Mouse (Mus musculus): Measurements from ENCODE around the gene Plppr2. TPM values are rescaled to one million over a fixed set of nuclear protein-coding genes. Genes with fewer than 3 reads are reported as not detected.

Gene Plppr2
- total RNA-seq, 1 experiment: 2.0 TPM

GRCm38 (mm10) chr9:21926784-21927183 lies 10.0 kb upstream of the Plppr2 start:
- no peak overlapping the region for H3K27ac ChIP-seq (ENCODE audit: insufficient read depth, low read depth, low read length, poor library complexity, severe bottlenecking)
- TF ChIP-seq ZNF384 (IDR thresholded peaks at IDR 0.05; ENCODE audit: low read depth, low read length): no peak
- no peak for TF ChIP-seq ZC3H11A (IDR thresholded peaks at IDR 0.05; ENCODE audit: borderline replicate concordance, low read depth, low read length)
- TF ChIP-seq MAFK (IDR thresholded peaks at IDR 0.05; ENCODE audit: insufficient read depth, low read depth, low read length): no peak
- no peak for TF ChIP-seq HCFC1 (IDR thresholded peaks at IDR 0.05; ENCODE audit: borderline replicate concordance, insufficient read depth, low read length)
- in situ Hi-C loops (cut with MboI; ENCODE audit: low sequenced_read_pairs in 2 of 2, unreplicated experiment in 2 of 2): no loop called here
- H3K36me3 ChIP-seq (ENCODE audit: control insufficient read depth, insufficient read depth, low read length, poor library complexity, severe bottlenecking): peaks cover 11% of the 10 kb centered on the region; the same call in 1 of the 2 replicates
- H3K9me3 ChIP-seq (ENCODE audit: control insufficient read depth, insufficient read depth, low read depth, low read length): no peaks in the 10 kb centered on the region
- peak overlapping the region; percentile 71 to 79 for H3K4me3 ChIP-seq (ENCODE audit: insufficient read depth in 1 of 2, low read depth in 1 of 2, low read length in 2 of 2, poor library complexity in 1 of 2, severe bottlenecking in 1 of 2)
- peaks cover 0 to 7% of the 10 kb centered on the region in 2 experiments; a peak in 2 of 4 replicates for H3K4me1 ChIP-seq (ENCODE audit: control insufficient read depth in 2 of 2, insufficient read depth in 2 of 2, low read length in 2 of 2, poor library complexity in 1 of 2)
- no peak for DNase-seq (ENCODE audit: low read depth, low spot score)
- H3K9ac ChIP-seq (ENCODE audit: insufficient read depth, low read depth, low read length, poor library complexity, severe bottlenecking): peak overlapping the region; percentile 80

DNA sequence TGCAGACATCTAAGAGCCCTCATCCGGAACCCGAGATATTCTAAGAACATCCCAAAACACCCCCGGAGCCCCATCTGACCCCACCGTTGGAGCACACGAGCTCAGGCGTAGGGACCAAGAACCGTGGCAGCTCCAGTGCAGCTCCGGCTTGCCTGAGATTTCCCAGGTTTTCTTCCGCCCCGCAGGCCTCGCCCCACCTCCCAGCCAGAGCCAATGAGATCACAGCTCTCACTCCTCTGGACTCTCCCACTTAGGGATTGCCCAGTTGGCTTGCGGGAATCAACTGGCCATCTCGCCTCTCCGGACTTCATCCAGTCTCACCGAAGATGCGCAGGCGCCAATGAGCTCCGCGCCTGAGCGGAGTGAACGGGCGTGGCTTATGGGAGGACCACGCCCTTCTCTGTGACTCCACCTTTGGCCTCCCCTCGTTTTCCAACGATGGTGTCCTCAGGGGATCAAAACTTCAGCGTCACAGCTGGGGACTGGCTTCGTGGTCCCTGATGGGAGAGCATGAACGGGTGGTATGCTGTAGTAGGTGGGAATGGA lies 9.6 kb upstream of the Plppr2 start, which contains the start of the genes Ccdc159 and Tmem205:
Gene Ccdc159 (plus strand): TSS at position 264 of the 546 bp plus-strand sequence.
Gene Tmem205 (minus strand): TSS at position 349 of the 546 bp plus-strand sequence.
- peaks cover 0 to 7% of the 10 kb centered on the region in 2 experiments; a peak in 2 of 4 replicates for H3K4me1 ChIP-seq (ENCODE audit: control insufficient read depth in 2 of 2, insufficient read depth in 2 of 2, low read length in 2 of 2, poor library complexity in 1 of 2)
- in situ Hi-C loops (cut with MboI; ENCODE audit: low sequenced_read_pairs in 2 of 2, unreplicated experiment in 2 of 2): no loop called here
- H3K27ac ChIP-seq (ENCODE audit: insufficient read depth, low read depth, low read length, poor library complexity, severe bottlenecking): no peak within 1 kb of the TSS
- H3K9ac ChIP-seq (ENCODE audit: insufficient read depth, low read depth, low read length, poor library complexity, severe bottlenecking): peak within 1 kb of the TSS; percentile 80
- DNase-seq (ENCODE audit: low read depth, low spot score): peak; percentile 94
- peak within 1 kb of the TSS; percentile 71 to 79 for H3K4me3 ChIP-seq (ENCODE audit: insufficient read depth in 1 of 2, low read depth in 1 of 2, low read length in 2 of 2, poor library complexity in 1 of 2, severe bottlenecking in 1 of 2)
- no peak for TF ChIP-seq ZC3H11A (IDR thresholded peaks at IDR 0.05; ENCODE audit: borderline replicate concordance, low read depth, low read length)
- TF ChIP-seq CHD2 (IDR thresholded peaks at IDR 0.05; ENCODE audit: low read depth, low read length): peak; percentile 35; the same call in 1 of the 2 replicates
- peak; percentile 46; the same call in 1 of the 2 replicates for TF ChIP-seq HCFC1 (IDR thresholded peaks at IDR 0.05; ENCODE audit: borderline replicate concordance, insufficient read depth, low read length)
- TF ChIP-seq MAFK (IDR thresholded peaks at IDR 0.05; ENCODE audit: insufficient read depth, low read depth, low read length): no peak
- TF ChIP-seq ZNF384 (IDR thresholded peaks at IDR 0.05; ENCODE audit: low read depth, low read length): no peak
- peaks cover 9% of the 10 kb centered on the region; the same call in 1 of the 2 replicates for H3K36me3 ChIP-seq (ENCODE audit: control insufficient read depth, insufficient read depth, low read length, poor library complexity, severe bottlenecking)
- no peaks in the 10 kb centered on the region for H3K9me3 ChIP-seq (ENCODE audit: control insufficient read depth, insufficient read depth, low read depth, low read length)

GRCm38 (mm10) chr9:21929208-21929607 lies 7.6 kb upstream of the Plppr2 start:
- in situ Hi-C loops (cut with MboI; ENCODE audit: low sequenced_read_pairs in 2 of 2, unreplicated experiment in 2 of 2): no loop called here
- TF ChIP-seq MAFK (IDR thresholded peaks at IDR 0.05; ENCODE audit: insufficient read depth, low read depth, low read length) (no peak), HCFC1 (IDR thresholded peaks at IDR 0.05; ENCODE audit: borderline replicate concordance, insufficient read depth, low read length) (no peak), ZNF384 (IDR thresholded peaks at IDR 0.05; ENCODE audit: low read depth, low read length) (no peak), ZC3H11A (IDR thresholded peaks at IDR 0.05; ENCODE audit: borderline replicate concordance, low read depth, low read length) (no peak), CHD2 (IDR thresholded peaks at IDR 0.05; ENCODE audit: low read depth, low read length) (no peak)
- peaks cover 1% of the 10 kb centered on the region; the same call in 1 of the 2 replicates for H3K36me3 ChIP-seq (ENCODE audit: control insufficient read depth, insufficient read depth, low read length, poor library complexity, severe bottlenecking)
- DNase-seq (ENCODE audit: low read depth, low spot score): no peak
- no peak overlapping the region for H3K4me3 ChIP-seq (ENCODE audit: insufficient read depth in 1 of 2, low read depth in 1 of 2, low read length in 2 of 2, poor library complexity in 1 of 2, severe bottlenecking in 1 of 2)
- no peak overlapping the region for H3K9ac ChIP-seq (ENCODE audit: insufficient read depth, low read depth, low read length, poor library complexity, severe bottlenecking)
- H3K4me1 ChIP-seq (ENCODE audit: control insufficient read depth in 2 of 2, insufficient read depth in 2 of 2, low read length in 2 of 2, poor library complexity in 1 of 2): peaks cover 2 to 12% of the 10 kb centered on the region in 2 experiments; a peak in 1 of 4 replicates
- no peaks in the 10 kb centered on the region for H3K9me3 ChIP-seq (ENCODE audit: control insufficient read depth, insufficient read depth, low read depth, low read length)
- no peak overlapping the region for H3K27ac ChIP-seq (ENCODE audit: insufficient read depth, low read depth, low read length, poor library complexity, severe bottlenecking)

GRCm38 (mm10) chr9:21932006-21932405 lies 4.8 kb upstream of the Plppr2 start:
- Histone ChIP-seq H3K9ac (ENCODE audit: insufficient read depth, low read depth, low read length, poor library complexity, severe bottlenecking) (no peak overlapping the region), H3K4me1 (ENCODE audit: control insufficient read depth in 2 of 2, insufficient read depth in 2 of 2, low read length in 2 of 2, poor library complexity in 1 of 2) (peaks cover 2 to 9% of the 10 kb centered on the region in 2 experiments; a peak in 2 of 4 replicates), H3K36me3 (ENCODE audit: control insufficient read depth, insufficient read depth, low read length, poor library complexity, severe bottlenecking) (no peaks in the 10 kb centered on the region; the same call in 1 of the 2 replicates), H3K9me3 (ENCODE audit: control insufficient read depth, insufficient read depth, low read depth, low read length) (no peaks in the 10 kb centered on the region), H3K4me3 (ENCODE audit: insufficient read depth in 1 of 2, low read depth in 1 of 2, low read length in 2 of 2, poor library complexity in 1 of 2, severe bottlenecking in 1 of 2) (no peak overlapping the region), H3K27ac (ENCODE audit: insufficient read depth, low read depth, low read length, poor library complexity, severe bottlenecking) (no peak overlapping the region)
- TF ChIP-seq CHD2 (IDR thresholded peaks at IDR 0.05; ENCODE audit: low read depth, low read length): no peak
- TF ChIP-seq ZNF384 (IDR thresholded peaks at IDR 0.05; ENCODE audit: low read depth, low read length): no peak
- TF ChIP-seq ZC3H11A (IDR thresholded peaks at IDR 0.05; ENCODE audit: borderline replicate concordance, low read depth, low read length): no peak
- TF ChIP-seq MAFK (IDR thresholded peaks at IDR 0.05; ENCODE audit: insufficient read depth, low read depth, low read length): no peak
- in situ Hi-C loops (cut with MboI; ENCODE audit: low sequenced_read_pairs in 2 of 2, unreplicated experiment in 2 of 2): no loop called here
- no peak for DNase-seq (ENCODE audit: low read depth, low spot score)

Data from ES-E14 (cell line).